Mouse (Mus musculus) G1E (cell line): Measurements from ENCODE around the gene Foxi1.

Source experiments
- CTCF ChIP-seq: IDR thresholded peaks from 2 replicates; pipeline ENCODE4 v1.5.1; 2012; ENCODE audit warnings: low read depth, low read length, inconsistent platforms, mixed read lengths
- GATA1 ChIP-seq: IDR thresholded peaks from 2 replicates; pipeline ENCODE4 v1.6.1; 2012; ENCODE audit warnings: borderline replicate concordance, low read length, inconsistent platforms, mixed read lengths

DNA sequence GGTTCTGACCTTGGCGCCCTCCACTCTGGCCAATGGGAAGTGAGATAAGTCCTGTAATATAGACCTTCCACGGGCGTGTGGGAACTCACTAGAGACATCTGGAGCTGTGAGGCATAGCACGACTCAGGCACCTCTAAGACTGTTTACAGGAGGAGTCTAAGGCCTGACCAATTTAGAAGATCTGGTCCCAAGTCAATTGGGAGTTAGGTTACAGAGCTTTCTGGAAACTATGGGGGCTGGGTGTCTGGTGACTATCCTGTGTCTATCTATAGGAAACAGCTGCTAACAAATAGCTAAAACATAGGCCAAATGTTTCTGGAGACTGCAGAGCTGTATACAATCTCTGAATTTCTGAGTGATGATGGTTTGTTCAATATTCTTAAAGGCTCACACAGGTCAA, 41.5 kb downstream of the Foxi1 start:
- no peak for TF ChIP-seq CTCF
- no peak for TF ChIP-seq GATA1
